Mouse (Mus musculus) c-Kit-positive CD71-positive TER-119-negative erythroid progenitor cells, embryonic 14.5 days (primary cell): ENCODE data around the gene Hist3h2ba.
A peak's percentile ranks its signal among the peaks of the same experiment; 100 is the strongest.
"Not testable (repeated sequence)": the region's sequence is repeated elsewhere in the genome, so short reads cannot be mapped to it uniquely, and the experiment has no call there.

ENCODE experiments used
- DNase-seq: peaks from one replicate; pipeline ENCODE4 v3.0.0-alpha.2; 2013; ENCODE audit warnings: low read depth

Gene Hist3h2ba

DNA sequence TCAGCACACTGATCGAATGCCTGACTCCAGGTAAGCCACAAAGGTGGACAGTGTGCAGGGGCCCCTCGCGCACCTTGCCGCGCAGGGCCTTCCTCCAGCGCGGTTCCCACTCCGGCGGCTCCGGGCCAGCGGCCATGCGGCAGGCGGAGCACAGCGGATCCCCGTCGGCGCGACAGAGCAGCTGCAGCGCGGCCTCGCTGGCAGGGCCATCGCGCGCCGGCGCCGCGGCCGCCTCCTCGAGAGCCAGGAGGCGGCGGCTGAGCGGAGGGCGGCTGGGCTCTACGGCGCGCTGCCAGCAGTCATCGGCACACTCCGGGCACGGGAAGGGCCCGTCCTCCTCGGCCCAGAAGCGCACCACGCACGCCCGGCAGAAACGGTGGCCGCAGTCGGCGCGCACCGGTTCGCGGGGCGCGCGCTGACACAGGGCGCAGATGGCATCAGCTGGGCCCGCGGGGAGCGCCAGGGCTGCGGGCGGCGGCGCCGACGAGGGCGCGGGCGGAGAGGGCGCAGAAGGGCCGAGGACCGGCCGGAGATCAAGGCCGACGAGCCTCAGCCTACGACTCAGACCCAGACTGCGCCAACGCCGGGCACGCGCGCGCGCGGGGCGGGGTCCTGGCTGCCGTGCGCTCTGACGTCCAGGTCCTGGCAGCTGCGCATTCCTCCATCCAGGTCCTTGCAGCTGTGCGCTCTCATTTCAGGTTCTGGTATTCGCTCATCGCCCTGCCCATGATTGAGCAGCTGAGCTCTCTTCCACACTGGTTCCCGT, 10.2 kb upstream of the Hist3h2ba start, which contains the start of gene Rnf187:
TSS of gene Rnf187 (minus strand) at position 595 of the 766 bp plus-strand sequence.
- DNase-seq = peak; percentile 80

DNA sequence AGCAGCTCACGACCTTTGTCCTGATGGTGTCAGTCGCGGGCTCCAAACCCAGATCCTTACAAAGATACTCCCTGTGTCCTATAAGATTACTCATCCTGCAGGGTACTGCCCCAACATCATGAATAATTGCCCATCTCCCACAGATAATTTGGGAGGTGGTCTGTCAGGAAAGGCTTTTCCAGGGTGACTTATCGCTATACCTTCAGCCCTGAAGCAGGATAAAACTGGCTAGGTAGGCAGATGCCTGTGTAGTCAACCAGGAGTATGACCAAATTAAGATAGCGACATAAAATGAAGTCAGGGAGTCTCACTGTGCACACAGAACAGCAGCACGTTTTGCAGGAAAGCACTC, 9.7 kb upstream of the Hist3h2ba start:
- DNase-seq = no peak

DNA sequence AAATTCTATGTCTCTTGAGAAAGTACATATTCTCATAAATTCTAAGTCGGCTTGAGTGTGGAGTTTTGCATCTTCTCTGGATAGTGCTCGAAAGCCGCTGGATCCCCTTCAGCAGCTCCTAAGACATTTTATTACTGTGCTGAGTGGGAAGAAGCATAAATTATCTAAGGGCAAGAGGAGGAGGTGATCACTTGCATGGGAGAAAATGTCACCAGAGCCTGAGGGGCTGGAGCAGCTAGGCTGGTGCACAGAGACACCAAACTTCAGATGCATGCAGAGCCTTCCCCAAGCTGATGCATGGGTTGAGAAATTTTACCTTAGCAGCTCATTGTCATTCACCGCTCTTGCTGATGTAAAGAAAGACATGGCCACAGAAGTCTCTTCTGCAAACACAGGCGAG, 4.6 kb upstream of the Hist3h2ba start:
- no peak for DNase-seq

DNA sequence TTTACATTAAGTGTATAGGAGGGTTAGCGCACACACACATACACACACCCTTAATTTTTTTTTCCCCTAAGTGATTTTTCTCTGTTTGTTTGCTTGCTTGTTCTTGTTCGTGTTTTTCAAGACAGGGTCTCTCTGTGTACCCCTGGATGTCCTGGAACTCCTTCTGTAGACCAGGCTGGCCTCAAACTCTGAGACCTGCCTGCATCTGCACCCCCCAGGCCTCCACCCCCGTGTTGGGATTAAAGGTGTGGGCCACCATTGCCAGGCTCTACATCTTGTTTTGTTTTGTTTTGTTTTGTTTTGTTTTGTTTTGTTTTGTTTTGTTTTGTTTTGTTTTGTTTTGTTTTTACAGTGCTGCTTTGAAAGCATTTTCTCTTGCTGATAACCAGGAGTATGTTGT, 1.4 kb upstream of the Hist3h2ba start:
- no peak for DNase-seq

DNA sequence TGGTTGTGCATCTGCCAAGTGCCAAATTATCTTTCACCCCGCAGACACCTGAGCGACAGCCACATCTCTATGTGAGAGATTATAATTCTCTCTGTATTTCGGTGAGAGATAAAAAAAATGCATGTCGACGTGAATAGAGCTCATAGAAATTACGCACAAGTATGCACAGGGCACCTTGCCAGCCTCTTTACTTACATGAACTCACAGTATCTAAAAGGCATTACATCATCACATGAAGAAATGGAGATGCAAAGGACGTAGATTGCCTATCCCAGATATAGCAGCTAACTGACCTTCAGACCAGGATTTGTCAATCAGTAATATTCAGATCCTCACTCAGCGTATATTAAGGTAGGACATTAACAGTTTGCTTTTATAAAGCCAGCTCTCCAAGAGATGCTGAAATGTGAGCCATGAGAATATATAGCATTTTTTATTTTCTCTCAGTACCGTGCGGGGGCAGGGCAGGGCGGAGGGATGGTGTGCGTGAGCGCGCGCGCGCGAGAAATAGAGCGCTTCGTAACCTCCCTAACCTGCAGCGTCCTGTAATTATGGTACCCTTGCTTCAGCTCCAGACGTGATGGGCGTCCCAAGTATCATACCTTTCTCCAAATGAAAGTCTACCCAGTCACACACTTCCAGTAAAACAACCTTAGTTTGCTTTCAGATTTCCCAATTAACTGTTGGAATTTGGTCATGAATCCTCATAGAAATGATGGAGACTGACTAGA, 757 bp upstream of the Hist3h2ba start:
- DNase-seq = no peak

DNA sequence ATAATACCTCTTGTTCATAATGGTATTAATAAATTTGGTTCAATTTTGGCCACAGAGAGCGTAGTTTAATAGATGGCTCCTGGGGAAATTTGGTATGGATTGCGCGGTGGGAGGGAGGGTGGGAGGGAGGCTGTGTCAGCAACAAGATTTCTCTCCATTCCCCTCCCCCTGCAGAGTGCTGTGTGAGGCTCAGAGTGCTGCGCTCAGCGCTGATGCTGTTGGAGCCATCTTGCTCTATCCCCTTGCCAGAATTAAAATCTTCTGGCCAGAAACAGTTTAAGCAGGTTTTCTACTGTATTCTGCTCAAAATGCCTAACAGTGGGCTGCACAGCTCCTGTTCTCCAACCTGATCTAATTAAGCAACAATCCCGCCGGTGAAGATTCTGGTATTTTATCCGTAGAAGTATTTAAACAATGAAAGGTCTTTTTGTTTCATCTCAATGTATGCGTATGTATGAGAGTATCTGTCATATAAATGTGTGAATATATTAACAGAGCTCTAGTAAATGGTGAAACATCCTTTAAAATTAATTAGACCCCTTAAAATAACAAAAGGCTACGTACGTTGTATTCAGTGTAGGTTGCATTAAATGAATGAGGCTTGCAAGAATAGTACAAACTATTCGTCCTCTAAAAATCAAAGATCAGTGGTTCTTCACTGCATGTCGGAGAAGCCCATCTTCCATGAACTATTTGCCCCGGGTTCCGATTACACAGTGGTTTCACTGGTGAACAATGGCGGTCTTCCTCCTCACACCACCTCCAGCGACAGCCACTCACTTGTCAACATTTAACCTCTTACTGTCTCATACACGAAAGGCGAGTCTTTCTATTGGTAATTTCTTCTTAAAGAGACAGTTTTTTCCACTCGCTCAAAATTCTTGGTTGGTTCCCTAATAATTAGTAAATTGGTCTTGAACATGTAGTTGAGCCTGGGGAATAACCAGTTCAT, 1.0 kb downstream of the Hist3h2ba start:
- no peak for DNase-seq

DNA sequence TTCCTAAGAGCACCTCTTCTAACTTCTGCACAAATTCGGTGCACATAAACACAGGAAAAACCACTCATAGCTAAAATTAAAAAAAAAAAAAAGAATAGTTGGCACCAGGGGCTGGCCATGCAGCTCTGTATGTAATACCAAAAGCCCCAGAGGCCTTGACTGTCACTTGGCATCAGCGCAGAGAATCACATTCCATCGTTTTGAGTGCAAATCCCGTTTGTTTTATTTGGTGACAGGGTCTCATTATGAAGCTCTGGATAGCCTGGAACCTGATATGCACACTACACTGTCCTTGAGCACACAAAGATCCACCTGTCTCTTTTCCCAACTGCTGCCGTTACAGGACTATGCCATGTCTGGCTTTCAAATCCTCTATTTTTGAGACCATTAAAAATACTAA, 2.5 kb downstream of the Hist3h2ba start:
- no peak for DNase-seq

DNA sequence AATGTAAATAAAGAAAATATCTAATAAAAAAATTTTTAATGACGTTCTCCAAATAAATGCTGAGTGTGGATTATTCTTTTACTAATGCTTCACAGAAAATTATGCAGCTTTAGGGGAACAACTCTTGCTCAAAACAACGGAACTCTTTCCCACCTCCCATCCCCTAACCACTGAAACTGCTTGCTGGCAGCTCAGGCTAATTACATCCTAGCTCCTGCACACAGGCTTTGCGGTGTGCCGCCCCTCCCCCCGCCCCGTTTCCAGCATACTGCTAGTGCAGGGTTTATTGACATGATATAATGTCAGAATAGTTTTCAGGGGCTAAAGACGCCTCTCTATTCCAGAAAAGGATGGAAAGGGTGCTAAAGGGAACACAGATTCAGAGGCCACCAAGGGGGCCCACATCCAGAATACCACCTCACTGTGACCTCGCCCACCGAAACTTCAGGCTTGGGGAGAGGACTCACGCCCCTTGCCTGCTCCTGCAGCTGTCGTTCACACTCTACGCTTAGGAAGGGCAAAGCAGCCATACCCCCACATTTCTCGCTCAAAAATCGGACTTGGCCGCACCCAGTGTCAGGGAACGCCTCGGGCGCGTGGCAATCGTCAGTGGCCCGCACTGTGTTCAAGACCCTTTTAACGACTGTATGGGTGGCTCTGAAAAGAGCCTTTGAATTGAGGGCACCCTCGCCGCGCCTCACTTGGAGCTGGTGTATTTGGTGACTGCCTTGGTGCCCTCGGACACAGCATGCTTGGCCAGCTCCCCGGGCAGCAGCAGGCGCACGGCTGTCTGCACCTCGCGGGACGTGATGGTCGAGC, 4.8 kb downstream of the Hist3h2ba start:
- DNase-seq = peak; percentile 33

DNA sequence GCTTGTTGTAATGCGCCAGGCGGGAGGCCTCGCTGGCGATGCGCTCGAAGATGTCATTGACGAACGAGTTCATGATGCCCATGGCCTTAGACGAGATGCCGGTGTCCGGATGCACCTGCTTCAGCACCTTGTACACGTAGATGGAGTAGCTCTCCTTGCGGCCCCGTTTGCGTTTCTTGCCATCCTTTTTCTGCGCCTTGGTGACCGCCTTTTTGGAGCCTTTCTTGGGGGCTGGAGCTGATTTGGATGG, 5.4 kb downstream of the Hist3h2ba start:
- DNase-seq = not testable (repeated sequence)

DNA sequence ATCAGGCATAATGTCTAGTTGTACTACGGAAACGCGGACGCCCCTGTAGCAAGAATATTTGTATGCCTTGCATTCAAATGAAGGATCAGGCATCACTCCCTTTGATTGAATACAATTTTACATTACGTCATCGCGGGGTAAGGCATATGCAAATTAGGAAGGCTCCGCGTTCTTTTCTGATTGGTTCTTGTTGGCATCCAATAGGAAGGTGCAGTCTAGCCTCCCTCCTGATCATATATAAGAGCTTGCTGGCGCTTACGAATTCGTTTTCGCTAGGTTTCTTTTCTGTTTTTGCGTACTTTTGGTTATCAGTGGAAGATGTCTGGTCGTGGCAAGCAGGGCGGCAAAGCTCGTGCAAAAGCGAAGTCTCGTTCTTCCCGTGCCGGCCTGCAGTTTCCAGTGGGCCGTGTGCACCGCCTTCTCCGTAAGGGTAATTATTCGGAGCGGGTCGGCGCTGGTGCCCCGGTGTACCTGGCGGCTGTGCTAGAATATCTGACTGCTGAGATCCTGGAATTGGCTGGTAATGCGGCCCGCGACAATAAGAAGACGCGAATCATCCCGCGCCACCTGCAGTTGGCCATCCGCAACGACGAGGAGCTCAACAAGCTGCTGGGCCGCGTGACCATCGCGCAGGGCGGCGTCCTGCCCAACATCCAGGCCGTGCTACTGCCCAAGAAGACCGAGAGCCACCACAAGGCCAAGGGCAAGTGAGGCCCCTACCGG, 5.9 kb downstream of the Hist3h2ba start, which contains the start of the genes Hist3h2a and Trim17:
TSS of gene Hist3h2a (plus strand) at position 266 of the 723 bp plus-strand sequence.
TSS of gene Trim17 (plus strand) at position 266 of the 723 bp plus-strand sequence.
- DNase-seq = peak; percentile 97

DNA sequence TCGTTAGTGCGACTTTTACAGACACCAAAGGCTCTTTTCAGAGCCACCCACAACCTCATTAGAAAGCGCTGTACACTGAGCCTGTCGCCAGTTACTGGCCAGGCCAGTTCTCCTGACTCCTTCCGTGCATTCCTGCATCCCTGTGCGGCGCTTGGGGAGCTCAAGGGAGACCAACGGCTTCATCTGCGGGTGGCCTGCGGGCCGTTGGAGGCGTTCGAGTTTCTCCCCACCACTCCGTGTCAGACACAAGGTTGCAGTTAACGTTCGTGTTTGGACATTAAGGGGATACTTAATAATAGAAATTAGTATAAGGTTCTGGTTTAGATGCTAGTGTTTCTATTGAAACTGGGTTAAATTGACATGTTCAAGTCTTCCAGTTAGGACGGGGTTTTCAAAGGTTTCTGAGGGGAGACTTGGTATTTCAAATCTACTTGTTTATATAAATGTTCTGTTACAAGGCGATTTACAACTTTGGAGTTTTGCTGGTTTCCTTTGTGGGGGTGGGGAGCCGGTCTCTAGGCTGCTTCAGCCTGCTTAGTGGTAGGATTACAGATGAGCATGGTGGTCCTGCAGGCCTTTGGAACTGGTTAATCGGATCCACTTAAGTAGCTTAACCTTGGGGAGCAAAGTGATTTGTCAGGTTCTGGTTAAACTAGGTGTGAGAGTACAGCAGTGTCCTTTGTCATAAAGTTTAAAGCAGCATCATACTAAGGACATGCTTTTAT, 6.6 kb downstream of the Hist3h2ba start:
- peak; percentile 27 for DNase-seq

DNA sequence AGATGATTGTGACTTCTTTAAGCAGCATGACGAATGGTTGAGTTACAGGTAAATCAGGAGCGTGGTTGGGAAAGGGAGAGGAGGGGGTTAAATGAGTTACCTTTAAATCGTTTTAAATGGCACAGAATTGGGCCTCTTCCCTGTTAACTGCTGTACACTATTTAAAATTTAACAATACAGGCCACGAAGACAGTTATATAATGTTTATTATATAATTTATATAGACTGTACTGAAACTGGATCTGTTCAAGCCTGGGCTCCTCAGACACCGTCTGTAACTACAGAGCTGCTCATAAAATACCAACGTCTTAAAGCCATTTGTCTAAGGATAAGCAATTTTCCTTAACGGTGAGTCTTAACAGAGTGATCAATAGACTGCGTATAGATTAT, 7.1 kb downstream of the Hist3h2ba start:
- DNase-seq = no peak

DNA sequence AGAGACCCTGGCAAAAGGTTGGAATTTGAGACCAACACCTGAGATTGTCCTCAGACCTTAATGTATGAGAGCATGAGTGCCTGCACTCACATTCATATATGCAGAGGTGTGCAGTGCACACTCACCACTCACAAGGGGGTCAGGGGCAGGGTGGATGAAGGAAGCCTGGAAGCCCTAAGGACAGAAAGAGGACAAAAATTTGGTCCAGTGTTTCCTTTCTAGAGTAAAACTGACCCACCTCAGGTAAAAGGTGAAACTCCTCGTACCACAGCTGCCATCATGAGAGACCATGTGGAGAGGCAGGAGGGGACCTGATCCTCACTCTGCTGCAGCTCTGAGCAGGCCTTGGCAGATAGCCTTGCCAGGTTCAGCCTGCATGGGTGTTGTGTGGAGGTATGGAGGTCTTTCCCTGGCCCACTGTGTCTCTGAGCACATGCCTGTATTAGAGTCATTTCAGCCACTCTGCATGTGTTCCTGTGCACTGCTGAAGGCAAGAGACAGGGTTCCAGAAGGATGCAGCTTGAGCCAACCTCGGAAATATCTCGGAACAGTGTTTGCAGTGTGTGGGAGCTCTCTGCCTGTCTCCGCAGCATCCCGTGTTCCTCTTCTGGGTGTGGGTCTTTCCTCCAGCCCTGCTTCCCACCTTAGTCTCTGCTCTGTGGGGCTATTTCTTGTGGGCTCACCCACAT, 8.7 kb downstream of the Hist3h2ba start:
- no peak for DNase-seq

DNA sequence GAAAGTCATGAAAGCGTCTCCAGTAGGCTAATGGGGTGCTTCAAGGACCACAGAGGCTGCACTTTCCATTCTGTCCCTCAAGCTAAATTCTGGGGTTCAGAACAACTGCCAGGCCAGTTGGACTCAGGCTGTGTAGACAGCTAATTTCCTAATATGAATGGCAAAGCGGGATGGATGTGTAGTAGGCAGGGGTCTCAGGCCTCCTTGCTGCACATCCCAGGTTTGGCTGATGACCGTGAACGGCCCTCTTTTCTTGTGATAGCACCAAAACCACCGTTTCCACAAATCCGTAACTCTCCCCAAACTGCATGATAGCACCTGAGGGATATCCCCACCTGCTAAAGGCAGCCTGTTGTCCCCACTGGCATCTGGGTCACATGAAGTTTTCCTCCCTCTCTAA, 9.8 kb downstream of the Hist3h2ba start:
- DNase-seq = no peak

DNA sequence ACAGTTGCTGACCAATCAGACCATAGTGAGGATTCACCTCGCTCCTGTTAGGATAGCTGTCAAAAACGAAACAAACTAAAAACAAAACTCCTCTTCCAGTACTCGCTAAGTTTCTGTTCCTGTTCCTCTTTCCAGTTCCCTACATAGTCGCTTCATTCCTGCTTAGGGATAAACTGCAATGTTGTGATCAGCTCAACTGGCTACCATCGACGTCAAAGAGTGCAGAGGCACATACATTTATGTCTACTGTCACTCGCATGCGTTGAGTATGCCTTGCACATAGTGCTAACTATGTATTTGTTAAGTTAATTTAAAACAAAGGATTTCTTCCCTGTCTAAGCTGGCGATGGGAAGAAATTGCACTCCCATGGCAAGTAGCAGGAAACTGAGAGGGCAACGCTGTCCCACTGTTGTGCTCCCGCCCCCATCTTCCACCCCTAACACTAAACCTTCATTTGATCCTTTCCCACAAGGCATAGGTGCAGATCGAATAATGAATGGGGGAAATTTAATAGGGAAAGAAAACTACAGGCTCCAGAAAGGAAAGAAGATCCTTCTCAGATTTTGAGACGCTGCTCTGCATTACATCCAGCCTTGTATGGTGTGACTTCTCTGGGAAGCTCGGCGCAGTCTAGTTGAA, 10.6 kb downstream of the Hist3h2ba start:
- no peak for DNase-seq

DNA sequence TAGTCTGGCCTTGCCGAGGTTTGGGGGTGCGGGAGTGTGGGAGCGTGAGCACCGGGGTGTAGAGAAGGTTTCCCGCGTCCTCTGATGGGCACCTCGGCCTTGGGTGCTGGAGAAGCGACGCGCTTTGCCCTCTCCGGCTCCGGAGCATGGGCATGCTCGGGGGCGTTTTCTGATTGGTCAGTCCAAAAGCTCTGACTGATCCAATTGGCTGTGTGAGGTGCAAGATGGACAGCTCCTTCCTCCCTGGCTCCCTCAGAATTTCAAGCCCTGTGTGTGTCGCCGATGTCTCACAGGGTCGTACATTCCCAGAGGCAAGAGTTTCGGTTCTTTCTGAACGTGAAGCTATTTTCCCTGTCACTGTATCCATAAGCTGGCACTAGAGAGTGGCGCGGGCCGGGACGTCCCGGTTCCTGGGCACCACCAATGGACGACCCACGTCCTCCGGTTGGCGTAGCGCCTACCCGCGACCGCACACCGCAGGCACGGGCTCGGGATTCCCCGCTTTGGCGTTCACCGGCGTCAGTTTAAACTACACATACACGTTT, 11.3 kb downstream of the Hist3h2ba start:
- peak; percentile 85 for DNase-seq

DNA sequence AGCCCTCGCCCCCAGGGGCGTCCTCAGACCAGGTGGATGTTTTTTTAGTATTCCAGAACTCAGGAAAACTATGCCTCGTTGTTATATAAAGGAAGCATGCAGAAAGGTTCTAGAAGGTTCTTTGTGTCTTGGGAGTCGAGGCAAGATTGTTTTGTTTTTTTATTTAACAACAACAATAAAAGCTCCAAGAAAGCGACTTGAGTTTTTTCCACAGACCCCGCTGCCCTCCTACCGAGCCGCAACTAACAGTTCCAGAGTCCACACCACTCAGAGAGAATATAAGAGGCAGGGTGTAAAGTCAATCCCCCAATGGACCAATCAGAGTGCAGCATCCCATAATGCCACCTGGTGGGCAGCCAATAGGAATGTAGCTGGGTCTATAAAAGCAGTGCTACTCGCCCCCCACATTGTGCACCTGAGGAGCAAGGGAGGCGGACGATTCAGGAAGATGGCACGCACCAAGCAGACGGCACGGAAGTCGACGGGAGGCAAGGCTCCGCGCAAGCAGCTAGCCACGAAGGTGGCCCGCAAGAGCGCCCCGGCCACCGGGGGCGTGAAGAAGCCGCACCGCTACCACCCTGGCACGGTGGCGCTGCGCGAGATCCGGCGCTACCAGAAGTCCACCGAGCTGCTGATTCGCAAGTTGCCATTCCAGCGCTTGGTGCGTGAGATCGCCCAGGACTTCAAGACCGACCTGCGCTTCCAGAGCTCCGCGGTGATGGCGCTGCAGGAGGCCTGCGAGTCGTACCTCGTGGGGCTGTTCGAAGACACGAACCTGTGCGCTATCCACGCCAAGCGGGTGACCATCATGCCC, 12.9 kb downstream of the Hist3h2ba start:
- no peak for DNase-seq

DNA sequence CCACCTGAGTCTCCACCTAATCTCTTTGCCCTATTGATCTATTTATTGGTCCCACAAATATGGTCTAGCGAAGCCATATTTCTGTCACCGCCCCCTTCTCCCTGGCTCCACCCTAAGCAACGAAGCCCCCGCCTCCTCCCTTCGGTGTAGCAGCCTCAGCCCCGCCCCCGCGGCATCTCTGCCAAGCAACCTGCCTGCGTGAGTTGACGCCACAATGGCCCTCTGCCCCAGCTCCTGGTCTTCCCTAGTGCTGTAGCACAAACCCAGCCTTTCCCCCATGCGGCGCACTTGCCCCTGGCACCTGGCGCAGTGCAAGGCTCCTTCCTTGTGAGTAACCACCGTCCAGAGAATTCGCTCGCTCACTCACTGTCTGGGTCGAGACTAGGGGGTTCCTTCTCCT, 14.8 kb downstream of the Hist3h2ba start:
- DNase-seq = no peak
